Mouse (Mus musculus): ENCODE measurements at regions not wholly inside any gene's neighbourhood (a gene's known extent, or its start where the extent isn't known, plus 50 kb on each side); places are given as distances from the start of the nearest gene placed in this dataset.

- Histone ChIP-seq H3K4me1 (peaks cover 8% of the 10 kb centered on the region), H3K9me3 (no peaks in the 10 kb centered on the region), H3K4me3 (no peak overlapping the region), H3K27ac (no peak overlapping the region), H3K27me3 (ENCODE audit: poor library complexity, severe bottlenecking) (no peaks in the 10 kb centered on the region), H3K36me3 (replicated peaks) (no peaks in the 10 kb centered on the region)
- 96% methylated on average over 1 of the region's 1 CpGs for WGBS
- DNase-seq (ENCODE audit: extremely low spot score, low spot score) = no peak
Measured at GRCm38 (mm10) chr1:57470356-57470755, 63.5 kb upstream of the Tyw5 start.

- Histone ChIP-seq H3K27ac (no peak overlapping the region), H3K4me3 (no peak overlapping the region), H3K27me3 (ENCODE audit: poor library complexity, severe bottlenecking) (no peaks in the 10 kb centered on the region), H3K4me1 (peaks cover 11% of the 10 kb centered on the region), H3K36me3 (replicated peaks) (no peaks in the 10 kb centered on the region), H3K9me3 (no peaks in the 10 kb centered on the region)
- DNase-seq (ENCODE audit: extremely low spot score, low spot score) = no peak
- 80% methylated on average over 1 of the region's 1 CpGs for WGBS
Measured at GRCm38 (mm10) chr1:57472235-57472634, 65.3 kb upstream of the Tyw5 start.

- no peak for DNase-seq (ENCODE audit: extremely low spot score, low spot score)
- no peaks in the 10 kb centered on the region for H3K36me3 ChIP-seq (replicated peaks)
- H3K9me3 ChIP-seq = no peaks in the 10 kb centered on the region
- no peak overlapping the region for H3K4me3 ChIP-seq
- peaks cover 17% of the 10 kb centered on the region for H3K4me1 ChIP-seq
- H3K27me3 ChIP-seq (ENCODE audit: poor library complexity, severe bottlenecking) = no peaks in the 10 kb centered on the region
- WGBS = 56% methylated on average over 1 of the region's 1 CpGs
- H3K27ac ChIP-seq = no peak overlapping the region
Measured at GRCm38 (mm10) chr1:57477725-57478124, 70.8 kb upstream of the Tyw5 start.

- Histone ChIP-seq H3K4me3 (no peak overlapping the region), H3K9me3 (no peaks in the 10 kb centered on the region), H3K27ac (no peak overlapping the region), H3K4me1 (peaks cover 17% of the 10 kb centered on the region), H3K36me3 (replicated peaks) (no peaks in the 10 kb centered on the region), H3K27me3 (ENCODE audit: poor library complexity, severe bottlenecking) (no peaks in the 10 kb centered on the region)
- WGBS = 78% methylated on average over 2 of the region's 2 CpGs
- no peak for DNase-seq (ENCODE audit: extremely low spot score, low spot score)
Measured at GRCm38 (mm10) chr1:57478151-57478550, 71.2 kb upstream of the Tyw5 start.

- no peak for DNase-seq (ENCODE audit: extremely low spot score, low spot score)
- Histone ChIP-seq H3K27ac (no peak overlapping the region), H3K36me3 (replicated peaks) (no peaks in the 10 kb centered on the region), H3K9me3 (no peaks in the 10 kb centered on the region), H3K27me3 (ENCODE audit: poor library complexity, severe bottlenecking) (no peaks in the 10 kb centered on the region), H3K4me3 (no peak overlapping the region), H3K4me1 (peaks cover 21% of the 10 kb centered on the region)
- 96% methylated on average over 1 of the region's 1 CpGs for WGBS
Measured at GRCm38 (mm10) chr1:57478800-57479199, 71.9 kb upstream of the Tyw5 start.

GRCm38 (mm10) chr1:57479566-57479965, 72.7 kb upstream of the Tyw5 start:
- no peaks in the 10 kb centered on the region for H3K9me3 ChIP-seq
- no peak overlapping the region for H3K4me3 ChIP-seq
- H3K27me3 ChIP-seq (ENCODE audit: poor library complexity, severe bottlenecking) = no peaks in the 10 kb centered on the region
- no peak overlapping the region for H3K27ac ChIP-seq
- DNase-seq (ENCODE audit: extremely low spot score, low spot score) = no peak
- WGBS = 75% methylated on average over 4 of the region's 4 CpGs
- H3K36me3 ChIP-seq (replicated peaks) = no peaks in the 10 kb centered on the region
- peaks cover 21% of the 10 kb centered on the region for H3K4me1 ChIP-seq

GRCm38 (mm10) chr1:57489176-57489575, 82.3 kb upstream of the Tyw5 start:
- H3K36me3 ChIP-seq (replicated peaks) = no peaks in the 10 kb centered on the region
- DNase-seq (ENCODE audit: extremely low spot score, low spot score) = no peak
- WGBS = 92% methylated on average over 2 of the region's 2 CpGs

GRCm38 (mm10) chr1:57489588-57489987, 82.7 kb upstream of the Tyw5 start:
- Histone ChIP-seq H3K4me3 (no peak overlapping the region), H3K9me3 (no peaks in the 10 kb centered on the region), H3K27me3 (ENCODE audit: poor library complexity, severe bottlenecking) (no peaks in the 10 kb centered on the region), H3K4me1 (peaks cover 3% of the 10 kb centered on the region; the same call in 1 of the 2 replicates), H3K36me3 (replicated peaks) (no peaks in the 10 kb centered on the region), H3K27ac (no peak overlapping the region)
- no peak for DNase-seq (ENCODE audit: extremely low spot score, low spot score)
- WGBS = 84% methylated on average over 6 of the region's 6 CpGs

More at GRCm38 (mm10) chr1:57489176-57489575, 82.3 kb upstream of the Tyw5 start:
- Histone ChIP-seq H3K27ac (no peak overlapping the region), H3K4me1 (peaks cover 3% of the 10 kb centered on the region; the same call in 1 of the 2 replicates), H3K9me3 (no peaks in the 10 kb centered on the region), H3K27me3 (ENCODE audit: poor library complexity, severe bottlenecking) (no peaks in the 10 kb centered on the region), H3K4me3 (no peak overlapping the region)

- no peak for DNase-seq (ENCODE audit: extremely low spot score, low spot score)
- Histone ChIP-seq H3K9me3 (no peaks in the 10 kb centered on the region), H3K4me1 (peaks cover 3% of the 10 kb centered on the region; the same call in 1 of the 2 replicates), H3K36me3 (replicated peaks) (no peaks in the 10 kb centered on the region), H3K27me3 (ENCODE audit: poor library complexity, severe bottlenecking) (no peaks in the 10 kb centered on the region), H3K27ac (no peak overlapping the region), H3K4me3 (no peak overlapping the region)
- 81% methylated on average over 4 of the region's 4 CpGs for whole genome bisulfite sequencing
Measured at GRCm38 (mm10) chr1:57490021-57490420, 83.1 kb upstream of the Tyw5 start.

- DNase-seq (ENCODE audit: extremely low spot score, low spot score) = no peak
- no peak overlapping the region for H3K4me3 ChIP-seq
- no peaks in the 10 kb centered on the region for H3K27me3 ChIP-seq (ENCODE audit: poor library complexity, severe bottlenecking)
- no peak overlapping the region for H3K27ac ChIP-seq
- no peaks in the 10 kb centered on the region for H3K36me3 ChIP-seq (replicated peaks)
- peaks cover 8% of the 10 kb centered on the region for H3K4me1 ChIP-seq
- no peaks in the 10 kb centered on the region for H3K9me3 ChIP-seq
- 72% methylated on average over 2 of the region's 2 CpGs for WGBS
Measured at GRCm38 (mm10) chr1:57492696-57493095, 85.8 kb upstream of the Tyw5 start.

GRCm38 (mm10) chr1:57497489-57498037, 90.7 kb upstream of the Tyw5 start:
- no peak for DNase-seq (ENCODE audit: extremely low spot score, low spot score)
- Histone ChIP-seq H3K4me1 (peaks cover 8% of the 10 kb centered on the region), H3K36me3 (replicated peaks) (no peaks in the 10 kb centered on the region), H3K4me3 (no peak overlapping the region), H3K27me3 (ENCODE audit: poor library complexity, severe bottlenecking) (no peaks in the 10 kb centered on the region), H3K27ac (no peak overlapping the region), H3K9me3 (no peaks in the 10 kb centered on the region)
- 72% methylated on average over 8 of the region's 8 CpGs for WGBS

- DNase-seq (ENCODE audit: extremely low spot score, low spot score) = no peak
- no peaks in the 10 kb centered on the region for H3K36me3 ChIP-seq (replicated peaks)
- no peaks in the 10 kb centered on the region for H3K27me3 ChIP-seq (ENCODE audit: poor library complexity, severe bottlenecking)
- H3K9me3 ChIP-seq = no peaks in the 10 kb centered on the region
- no peaks in the 10 kb centered on the region for H3K4me1 ChIP-seq
- H3K27ac ChIP-seq = no peak overlapping the region
- WGBS = 81% methylated on average over 9 of the region's 9 CpGs
- no peak overlapping the region for H3K4me3 ChIP-seq
Measured at GRCm38 (mm10) chr1:57510359-57511120, 103.6 kb upstream of the Tyw5 start.

- H3K4me3 ChIP-seq = no peak overlapping the region
- no peaks in the 10 kb centered on the region for H3K9me3 ChIP-seq
- no peaks in the 10 kb centered on the region for H3K27me3 ChIP-seq (ENCODE audit: poor library complexity, severe bottlenecking)
- H3K27ac ChIP-seq = no peak overlapping the region
- H3K36me3 ChIP-seq (replicated peaks) = no peaks in the 10 kb centered on the region
- no peak for DNase-seq (ENCODE audit: extremely low spot score, low spot score)
- WGBS = 89% methylated on average over 2 of the region's 2 CpGs
- H3K4me1 ChIP-seq = no peaks in the 10 kb centered on the region
Measured at GRCm38 (mm10) chr1:57511902-57512301, 105.0 kb upstream of the Tyw5 start.
